Mouse (Mus musculus): Measurements from ENCODE around the gene Foxp1.

Foxp1 gene

GRCm38 (mm10) chr6:99096776-99097166, 425.8 kb downstream of the Foxp1 start:
- DNase-seq (ENCODE audit: low read depth, low spot score): peak; percentile 13

- peak; percentile 78 for DNase-seq (ENCODE audit: low read depth, low spot score)
These were observed 426.3 kb downstream of the Foxp1 start for GRCm38 (mm10) chr6:99096105-99096775.

- peak; percentile 83 for DNase-seq (ENCODE audit: low read depth, low spot score)
These were observed 427.1 kb downstream of the Foxp1 start for GRCm38 (mm10) chr6:99095185-99096104.

- DNase-seq (ENCODE audit: low read depth, low spot score): peak; percentile 48
These were observed 428.1 kb downstream of the Foxp1 start for GRCm38 (mm10) chr6:99094339-99094989.

GRCm38 (mm10) chr6:99093856-99094255, 428.7 kb downstream of the Foxp1 start:
- DNase-seq (ENCODE audit: low read depth, low spot score): peak; percentile 40

- no peak for DNase-seq (ENCODE audit: low read depth, low spot score)
These were observed 429.3 kb downstream of the Foxp1 start for GRCm38 (mm10) chr6:99093208-99093607.

- DNase-seq (ENCODE audit: low read depth, low spot score): no peak
These were observed 430.7 kb downstream of the Foxp1 start for GRCm38 (mm10) chr6:99091799-99092198.

- DNase-seq (ENCODE audit: low read depth, low spot score): no peak
These were observed 434.9 kb downstream of the Foxp1 start for GRCm38 (mm10) chr6:99087598-99087997.

- DNase-seq (ENCODE audit: low read depth, low spot score): no peak
These were observed 437.6 kb downstream of the Foxp1 start for GRCm38 (mm10) chr6:99084956-99085355.

- no peak for DNase-seq (ENCODE audit: low read depth, low spot score)
These were observed 441.3 kb downstream of the Foxp1 start for GRCm38 (mm10) chr6:99081259-99081658.

GRCm38 (mm10) chr6:99079041-99079835, 443.3 kb downstream of the Foxp1 start:
- DNase-seq (ENCODE audit: low read depth, low spot score): no peak

- DNase-seq (ENCODE audit: low read depth, low spot score): no peak
These were observed 444.4 kb downstream of the Foxp1 start for GRCm38 (mm10) chr6:99078089-99078488.

- no peak for DNase-seq (ENCODE audit: low read depth, low spot score)
These were observed 448.9 kb downstream of the Foxp1 start for GRCm38 (mm10) chr6:99073303-99074271.

GRCm38 (mm10) chr6:99070710-99071109, 451.8 kb downstream of the Foxp1 start:
- no peak for DNase-seq (ENCODE audit: low read depth, low spot score)

GRCm38 (mm10) chr6:99069726-99070125, 452.8 kb downstream of the Foxp1 start:
- DNase-seq (ENCODE audit: low read depth, low spot score): no peak

GRCm38 (mm10) chr6:99065569-99066353, 456.8 kb downstream of the Foxp1 start:
- no peak for DNase-seq (ENCODE audit: low read depth, low spot score)

- no peak for DNase-seq (ENCODE audit: low read depth, low spot score)
These were observed 458.5 kb downstream of the Foxp1 start for GRCm38 (mm10) chr6:99063982-99064484.

- DNase-seq (ENCODE audit: low read depth, low spot score): no peak
These were observed 459.6 kb downstream of the Foxp1 start for GRCm38 (mm10) chr6:99062931-99063330.

GRCm38 (mm10) chr6:99058688-99059087, 463.8 kb downstream of the Foxp1 start:
- no peak for DNase-seq (ENCODE audit: low read depth, low spot score)

Data from CD4-positive, CD25-positive, alpha-beta regulatory T cell, adult 2 months (primary cell).